Mouse (Mus musculus) layer of hippocampus, adult 18-20 months (tissue): ENCODE results near the gene Tsr3. TPM values are rescaled to one million over a fixed set of nuclear protein-coding genes. Genes with fewer than 3 reads are reported as not detected.
A peak's percentile ranks its signal among the peaks of the same experiment; 100 is the strongest.

Experiments used
- DNase-seq, 2 experiments: peaks; one replicate each; pipeline ENCODE4 v3.0.0; 2022; ENCODE audit warnings: low spot score in 2 of 2
- total RNA-seq, 2 experiments: library from RNA; stranded (reverse); gene quantifications; 2 replicates each; pipeline ENCODE4 v1.2.3; 2021

Gene Tsr3
- total RNA-seq, 2 experiments from 2014 or later: 22.9 to 23.7 TPM

DNA sequence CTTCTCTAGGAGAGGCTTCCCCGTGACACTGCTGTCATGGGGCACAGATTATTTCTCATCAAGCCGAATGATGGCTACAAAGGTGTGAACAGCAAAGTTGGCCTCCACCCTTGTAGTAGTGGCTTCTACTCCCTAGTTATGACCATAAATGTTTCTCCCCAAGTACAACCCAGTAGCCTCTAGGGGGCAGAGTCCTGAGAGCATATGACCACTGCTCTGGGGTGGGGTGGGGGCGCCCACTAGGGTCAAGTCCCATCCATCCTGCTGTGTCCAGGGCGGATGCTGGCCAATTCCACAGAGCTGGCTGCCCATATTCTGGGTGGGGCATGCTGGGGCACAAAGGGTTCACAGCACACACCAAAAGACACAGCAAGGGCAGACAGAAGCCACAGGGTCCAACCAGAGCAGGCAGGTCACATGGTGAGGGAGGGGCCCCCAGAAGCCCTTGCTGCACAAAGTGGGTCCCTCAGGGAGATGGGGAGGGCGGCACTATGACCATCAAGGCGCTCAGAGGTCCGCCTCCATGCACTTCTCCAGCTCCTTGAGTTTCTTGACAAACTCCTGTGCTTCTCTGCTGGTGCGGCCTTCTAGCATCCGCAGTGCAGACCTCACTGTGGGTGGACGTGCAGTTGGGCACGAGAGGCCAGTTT, 3.3 kb downstream of the Tsr3 start:
- DNase-seq: no peak

DNA sequence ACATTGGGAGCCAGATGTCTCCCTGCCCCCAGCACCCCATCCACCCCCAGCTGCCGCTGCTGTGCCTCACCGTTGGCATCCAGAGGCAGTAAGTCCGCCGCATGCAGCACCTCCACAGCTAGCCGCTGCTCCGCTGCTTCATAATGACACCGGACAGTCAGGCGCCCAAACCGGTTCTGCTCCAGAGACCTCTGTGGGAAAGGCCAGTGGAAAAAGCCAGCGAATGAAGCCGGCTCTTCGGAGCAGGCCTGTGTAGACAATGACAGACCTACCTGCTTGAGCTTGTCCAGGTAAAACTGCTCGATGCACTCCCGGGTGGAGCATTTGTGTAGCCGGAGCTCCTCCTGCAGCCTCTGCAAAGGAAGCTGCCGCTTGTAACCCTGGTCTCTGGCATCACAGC, 4.3 kb downstream of the Tsr3 start:
- DNase-seq: no peak

- no peak for DNase-seq
Measured at GRCm38 (mm10) chr17:25248033-25248750, 8.2 kb downstream of the Tsr3 start.

GRCm38 (mm10) chr17:25250181-25250835, 10.3 kb downstream of the Tsr3 start:
- DNase-seq: no peak

GRCm38 (mm10) chr17:25252643-25253042, 12.7 kb downstream of the Tsr3 start:
- no peak for DNase-seq

DNA sequence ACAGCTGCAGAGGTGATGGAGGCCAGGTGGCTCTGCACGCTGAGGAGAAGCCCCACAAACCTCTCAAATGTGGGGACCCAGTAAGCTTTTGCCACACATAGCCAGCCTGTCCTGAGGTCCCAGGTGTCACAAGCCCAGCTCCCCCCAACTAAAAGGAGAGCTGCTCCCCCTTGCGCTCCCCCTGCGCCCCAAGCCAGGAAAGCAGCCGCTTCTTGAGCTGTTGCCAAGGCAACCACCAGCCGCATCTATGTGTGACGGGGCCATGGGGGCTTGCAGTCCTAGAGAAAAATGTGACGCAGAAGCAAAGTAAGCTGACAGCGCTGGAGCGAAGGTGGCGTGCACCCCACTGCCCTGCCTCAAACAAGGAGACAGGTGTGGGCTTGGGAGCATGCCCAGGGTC, 13.8 kb downstream of the Tsr3 start:
- peak in 1 of 2 experiments; percentile 58 for DNase-seq

GRCm38 (mm10) chr17:25255110-25255509, 15.1 kb downstream of the Tsr3 start:
- DNase-seq: no peak

GRCm38 (mm10) chr17:25256140-25256754, 16.3 kb downstream of the Tsr3 start, which contains the start of gene Baiap3:
Gene Baiap3, minus strand, starts transcription at chr17:25256364.
- no peak for DNase-seq

DNA sequence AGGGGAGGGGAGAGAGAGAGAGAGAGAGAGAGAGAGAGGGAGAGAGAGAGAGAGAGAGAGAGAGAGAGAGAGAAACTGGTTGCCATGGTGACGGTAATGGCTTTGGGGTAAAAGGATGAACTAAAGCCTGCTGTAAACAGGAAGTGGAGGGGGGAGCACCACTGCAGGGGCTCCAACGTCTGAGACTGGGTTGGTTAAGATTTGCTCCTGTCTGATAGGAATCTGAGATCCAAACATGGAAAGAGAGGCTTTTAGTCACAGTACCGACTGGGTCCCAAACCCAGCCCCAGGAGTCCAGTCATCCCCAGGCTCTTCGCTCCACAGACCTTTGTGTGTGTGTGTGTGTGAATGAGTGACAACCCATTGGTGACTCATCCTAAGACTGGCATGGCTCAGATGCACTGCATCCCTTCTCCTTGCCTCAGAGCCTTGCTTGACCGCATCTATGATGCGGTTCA, 17.9 kb downstream of the Tsr3 start:
- DNase-seq: no peak

DNA sequence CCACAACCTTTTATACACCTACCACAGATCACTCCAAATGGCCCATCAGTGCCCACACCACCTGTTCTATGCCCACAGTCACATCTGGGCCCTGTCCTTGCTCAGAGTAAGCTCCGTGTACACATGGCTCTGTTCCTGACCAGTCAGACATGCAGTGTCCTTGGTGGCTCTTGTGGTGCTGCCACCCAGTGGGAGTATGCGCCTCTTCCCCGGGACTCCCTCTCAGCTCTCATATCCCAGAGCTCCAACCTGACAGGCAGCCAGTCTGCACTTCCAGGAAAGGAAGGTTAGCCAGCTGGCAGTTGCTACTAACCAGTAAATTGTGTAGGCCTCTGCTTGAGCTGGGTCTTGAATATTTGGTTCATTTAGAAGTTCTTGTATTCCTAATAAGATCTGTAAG, 24.5 kb downstream of the Tsr3 start:
- DNase-seq: peak; percentile 37 to 57

GRCm38 (mm10) chr17:25270795-25271335, 30.9 kb downstream of the Tsr3 start:
- DNase-seq: no peak

DNA sequence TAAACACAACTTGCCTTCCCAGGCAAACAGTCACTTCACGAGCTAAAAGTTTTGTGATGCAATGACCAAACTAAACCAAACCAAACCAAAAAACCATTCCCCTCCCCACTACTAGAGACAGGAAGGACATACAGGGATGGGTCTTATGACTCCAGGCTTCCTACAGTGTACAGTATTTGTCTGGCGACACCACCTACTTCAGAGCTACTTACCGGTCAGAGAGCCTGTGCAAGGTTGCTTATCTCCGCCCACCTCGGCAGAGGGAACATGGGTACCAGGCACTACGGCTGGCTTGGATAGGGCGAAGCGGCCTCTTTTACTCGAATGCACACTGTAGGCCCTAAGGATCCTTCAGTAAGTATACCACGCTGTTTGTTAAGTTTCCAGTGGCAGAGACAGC, 32.4 kb downstream of the Tsr3 start:
- no peak for DNase-seq

DNA sequence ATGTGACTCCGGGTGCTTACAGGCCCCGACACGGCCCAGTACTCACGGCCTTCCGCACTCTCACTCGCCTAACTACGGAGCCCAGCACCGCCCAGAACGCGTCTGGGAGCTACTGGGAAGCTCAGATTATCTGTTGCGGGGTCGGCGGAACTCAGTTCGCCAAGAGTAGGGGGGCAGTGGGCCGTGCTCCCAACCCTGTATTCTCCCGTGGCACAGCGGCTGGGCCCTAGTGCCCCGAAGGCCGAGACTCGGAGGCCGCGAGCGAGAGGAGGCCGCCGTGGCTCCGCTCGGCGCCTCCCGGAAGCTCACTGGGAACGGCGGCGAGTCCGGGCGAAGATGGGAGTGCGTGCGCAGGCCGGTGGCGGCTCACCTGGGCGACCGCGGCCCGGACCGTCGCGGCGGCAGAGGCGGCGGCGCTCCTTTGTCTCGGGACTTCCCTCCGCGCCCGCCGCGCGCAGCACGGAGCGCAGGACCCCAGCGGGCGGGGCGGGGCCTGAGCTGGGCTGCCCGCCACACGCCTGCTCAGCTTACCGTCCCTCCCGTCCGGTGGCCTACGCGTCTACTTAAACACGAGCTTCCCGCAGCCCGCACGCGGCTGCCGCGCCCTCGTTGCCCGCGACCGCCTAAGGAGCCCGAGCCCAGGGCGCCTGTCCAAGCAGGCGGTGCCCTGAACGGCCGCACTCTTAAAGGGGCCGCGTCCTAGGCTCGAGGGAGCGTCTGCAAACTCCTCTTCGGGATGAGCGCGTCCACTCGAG, 33.2 kb downstream of the Tsr3 start:
- peak; percentile 89 to 95 for DNase-seq

- peak; percentile 93 to 98 for DNase-seq
Measured at GRCm38 (mm10) chr17:25273706-25274501, 33.9 kb downstream of the Tsr3 start.

- no peak for DNase-seq
Measured at GRCm38 (mm10) chr17:25274571-25275346, 34.8 kb downstream of the Tsr3 start, which contains the start of gene Ube2i. Gene Ube2i, minus strand, starts transcription at chr17:25274622.

DNA sequence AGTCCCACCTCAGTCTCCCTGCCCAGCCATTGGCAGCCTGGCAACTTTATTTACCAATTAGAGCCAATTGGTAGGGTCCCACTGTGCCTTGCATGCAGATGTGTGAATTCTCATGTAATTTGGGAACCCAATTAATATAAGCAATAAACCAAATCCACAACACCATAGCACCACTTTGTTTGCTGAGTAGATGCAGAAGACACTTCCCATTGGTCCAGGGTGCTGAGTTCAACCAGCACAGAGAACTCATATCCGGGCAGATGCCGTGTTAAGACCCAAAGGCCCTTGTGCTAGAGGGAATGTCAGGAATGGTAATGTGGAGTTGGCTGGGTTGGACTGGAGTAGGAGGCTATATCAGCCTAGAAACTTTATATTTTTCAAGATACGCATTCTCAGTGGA, 35.9 kb downstream of the Tsr3 start:
- DNase-seq: no peak

DNA sequence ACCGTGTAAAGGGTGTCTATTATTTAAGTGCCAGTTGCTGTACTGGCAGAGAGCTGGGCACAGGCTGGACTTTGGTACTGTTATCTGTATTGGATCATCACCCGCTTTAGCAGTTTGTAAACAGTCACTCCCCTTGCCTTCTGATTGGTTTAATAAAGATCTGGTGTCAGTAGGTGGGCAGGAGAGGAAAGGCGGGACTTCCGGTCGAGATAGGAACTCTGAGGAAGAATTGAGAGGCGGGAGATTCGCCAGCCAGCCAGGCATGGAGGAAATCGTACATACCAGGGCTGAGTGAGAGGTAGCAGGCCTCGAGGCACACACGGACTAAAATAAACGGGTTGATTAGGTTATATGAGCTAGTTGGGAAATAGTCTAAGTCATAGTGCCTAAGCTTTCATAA, 42.2 kb downstream of the Tsr3 start:
- peak in 1 of 2 experiments; percentile 16 for DNase-seq

DNA sequence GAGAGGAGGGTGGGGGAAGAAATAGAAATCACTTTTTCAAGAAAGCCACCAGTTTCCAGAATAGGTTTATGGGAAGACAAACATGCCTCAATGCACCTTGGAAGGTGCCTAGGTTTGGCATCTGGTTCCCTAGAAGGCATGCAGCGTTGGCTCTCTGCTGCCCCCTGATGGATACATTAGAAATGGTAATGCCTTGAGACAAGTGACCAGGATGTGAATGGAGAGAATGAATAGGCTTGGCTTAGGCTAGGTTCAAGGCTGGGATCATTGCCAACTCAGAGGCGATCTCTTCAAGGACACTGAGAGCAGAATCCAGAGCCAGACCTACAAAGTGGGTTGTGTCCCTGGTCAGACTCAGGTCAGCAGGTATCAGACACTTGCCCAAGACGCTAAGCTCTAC, 45.1 kb downstream of the Tsr3 start:
- DNase-seq: peak in 1 of 2 experiments; percentile 54

DNA sequence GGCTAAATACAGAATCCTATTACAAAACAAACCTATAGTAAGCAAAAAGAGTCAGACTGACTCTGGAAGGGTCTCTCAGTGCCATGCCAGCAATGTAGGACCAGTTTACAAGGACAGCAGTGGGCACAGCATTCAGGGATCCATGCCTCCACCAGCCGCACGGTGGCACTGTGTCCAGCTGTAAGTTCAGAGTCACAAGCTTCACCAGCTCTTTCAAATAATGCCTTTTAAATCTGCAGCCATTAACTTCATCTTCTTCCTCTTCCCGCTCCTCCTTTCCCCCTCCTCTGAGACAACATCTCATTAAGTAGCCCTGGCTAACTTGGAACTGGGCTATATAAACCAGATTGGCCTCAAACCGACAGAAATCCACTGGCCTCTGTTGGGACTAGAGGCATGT, 48.9 kb downstream of the Tsr3 start:
- peak in 1 of 2 experiments; percentile 60 for DNase-seq
